In genomic region chr6:143107611-143108010, GRCm38 (mm10) we compare ENCODE assay signal across 24 mouse cellular contexts. TPM values are rescaled to one million over a fixed set of nuclear protein-coding genes. Genes with fewer than 3 reads are reported as not detected.
DNase-seq lines count a peak whose midpoint lies in the region; TF ChIP-seq lines count a peak whose summit lies in the region.
"Had no signal": no experiment of that assay in that cellular context is flagged by ENCODE, and none has a peak within 500 bp of the region (broad histone marks: within the 10 kb centered on the region; RNA-seq: fewer than 3 reads in every experiment).

No protein-coding gene starts in this region.

- H3K9me3 ChIP-seq in E14TG2a.4 (ENCODE audit: low read length), result no peaks in the 10 kb centered on the region
- H3K9me3 ChIP-seq: embryonic facial prominence, embryonic 13.5 days; embryonic facial prominence, embryonic 15.5 days; forebrain, embryonic 12.5 days; G1E had no signal

- TF ChIP-seq CTCF in E14TG2a.4 (conservative IDR thresholded peaks at IDR 0.05; ENCODE audit: low read length), result no peak
- no peak for TF ChIP-seq CTCF in gastrocnemius, adult 2 months (IDR thresholded peaks at IDR 0.05)

- no peak overlapping the region for H3K27ac ChIP-seq in gastrocnemius, adult 2 months
- H3K27ac ChIP-seq: embryonic facial prominence, embryonic 13.5 days; embryonic facial prominence, embryonic 15.5 days; forebrain, embryonic 10.5 days; forebrain, embryonic 12.5 days had no signal

- peaks cover 5% of the 10 kb centered on the region; the same call in 1 of the 2 replicates for H3K36me3 ChIP-seq in E14TG2a.4 (ENCODE audit: insufficient read depth, low read length)
- H3K36me3 ChIP-seq: embryonic facial prominence, embryonic 13.5 days; embryonic facial prominence, embryonic 15.5 days; forebrain, embryonic 10.5 days; forebrain, embryonic 12.5 days; G1E had no signal

- DNase-seq in ES-CJ7 (ENCODE audit: low read depth, low spot score) (peak; percentile 80), R1 (ENCODE audit: low read depth, low spot score) (peak; percentile 84)
- no peak for DNase-seq in gastrocnemius, adult 2 months
- no peak for DNase-seq in right cerebral cortex, adult 2 months (ENCODE audit: low spot score in 2 of 2)
- DNase-seq: adrenal gland, adult 2 months; adrenal gland, postnatal 10 days; adrenal gland, postnatal 25 days; B cell, adult 2 months; cerebellum, adult 11 months; cerebellum, adult 18-20 months; cerebellum, adult 8-10 months; cerebellum, adult 9-11 months; cerebellum, postnatal 14 days; cerebellum, postnatal 36 days; embryo, embryonic 11 days had no signal

- peak overlapping the region; percentile 65 for H3K4me3 ChIP-seq in E14TG2a.4 (replicated peaks; ENCODE audit: low read length)
- H3K4me3 ChIP-seq in gastrocnemius, adult 2 months, result no peak overlapping the region
- H3K4me3 ChIP-seq: embryonic facial prominence, embryonic 13.5 days; embryonic facial prominence, embryonic 15.5 days; erythroblast, embryonic 14.5 days; forebrain, embryonic 10.5 days; forebrain, embryonic 12.5 days had no signal

- intact Hi-C loops in gastrocnemius, adult 2 months (cut with DNase I), result no loop called here

- H3K27me3 ChIP-seq in E14TG2a.4 (ENCODE audit: insufficient read depth, low read length), result no peaks in the 10 kb centered on the region
- H3K27me3 ChIP-seq: CH12.LX; embryonic facial prominence, embryonic 13.5 days; embryonic facial prominence, embryonic 15.5 days; Patski had no signal

- H3K4me1 ChIP-seq in E14TG2a.4 (replicated peaks; ENCODE audit: low read depth, low read length), result peaks cover 78% of the 10 kb centered on the region
- H3K4me1 ChIP-seq: embryonic facial prominence, embryonic 15.5 days; forebrain, embryonic 12.5 days had no signal

RNA-seq across cellular contexts. Expression of gene C2cd5, which starts 7.7 kb away (rescaled TPM):
- 10 to 100 TPM in 1 of 2 experiments, 1 to 10 TPM in 1; 6.9 to 11.9 TPM for total RNA-seq in gastrocnemius, adult 2 months (2021)

RNA-seq across cellular contexts. Expression of gene Etnk1, which starts 59.4 kb away (rescaled TPM):
- 10 to 100 TPM; 15.1 to 21.7 TPM for total RNA-seq in gastrocnemius, adult 2 months (2021)

Comparison
In these comparisons a context has a peak if more than half of its experiments do, and no peak if none do; other contexts are left out.
1. DNase-seq: peak in ES-CJ7 (single experiment) and R1 (single experiment); none in gastrocnemius, adult 2 months (single experiment) and right cerebral cortex, adult 2 months (0 of 2).